Mouse (Mus musculus) retina, postnatal 1 day (tissue): ENCODE data around the gene Map4k4.
A peak's percentile ranks its signal among the peaks of the same experiment; 100 is the strongest.

ENCODE experiments used
- DNase-seq: peaks from one replicate; pipeline ENCODE4 v3.0.0-alpha.2; 2012

Map4k4 gene

DNA sequence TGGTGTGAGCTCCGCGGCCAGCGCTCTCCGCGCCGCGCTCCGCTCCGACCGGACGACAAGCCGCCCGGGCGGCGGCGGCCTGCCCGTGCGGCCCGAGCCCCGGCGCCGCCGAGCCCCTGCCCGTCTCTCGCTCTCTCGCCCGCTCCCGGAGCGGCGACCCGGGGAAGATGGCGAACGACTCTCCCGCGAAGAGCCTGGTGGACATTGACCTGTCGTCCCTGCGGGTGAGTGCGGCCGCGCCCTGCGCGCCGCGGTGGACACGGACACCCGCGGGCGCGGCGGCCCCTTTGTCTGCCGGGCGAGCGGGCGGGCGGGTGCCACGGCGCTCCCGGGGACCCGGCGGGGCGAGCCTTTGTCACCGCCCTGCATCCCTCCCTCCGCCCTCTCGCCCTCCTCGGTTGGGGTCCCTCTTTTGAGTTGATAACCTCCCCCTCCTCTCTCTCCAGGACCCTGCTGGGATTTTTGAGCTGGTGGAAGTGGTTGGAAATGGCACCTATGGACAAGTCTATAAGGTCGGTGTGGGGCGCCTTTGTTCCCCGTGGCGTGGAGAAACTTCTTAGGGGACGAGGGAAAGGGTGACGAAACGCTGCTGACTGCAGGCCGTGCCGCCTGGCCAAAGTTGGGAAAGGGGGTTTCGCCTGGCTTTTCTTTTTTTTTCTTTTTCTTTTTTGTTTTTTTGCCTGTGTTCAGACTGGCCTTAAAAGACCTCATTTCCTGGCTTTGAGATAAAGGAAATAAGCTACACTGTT is 524 bp downstream of the Map4k4 start:
- DNase-seq, result peak; percentile 75

DNA sequence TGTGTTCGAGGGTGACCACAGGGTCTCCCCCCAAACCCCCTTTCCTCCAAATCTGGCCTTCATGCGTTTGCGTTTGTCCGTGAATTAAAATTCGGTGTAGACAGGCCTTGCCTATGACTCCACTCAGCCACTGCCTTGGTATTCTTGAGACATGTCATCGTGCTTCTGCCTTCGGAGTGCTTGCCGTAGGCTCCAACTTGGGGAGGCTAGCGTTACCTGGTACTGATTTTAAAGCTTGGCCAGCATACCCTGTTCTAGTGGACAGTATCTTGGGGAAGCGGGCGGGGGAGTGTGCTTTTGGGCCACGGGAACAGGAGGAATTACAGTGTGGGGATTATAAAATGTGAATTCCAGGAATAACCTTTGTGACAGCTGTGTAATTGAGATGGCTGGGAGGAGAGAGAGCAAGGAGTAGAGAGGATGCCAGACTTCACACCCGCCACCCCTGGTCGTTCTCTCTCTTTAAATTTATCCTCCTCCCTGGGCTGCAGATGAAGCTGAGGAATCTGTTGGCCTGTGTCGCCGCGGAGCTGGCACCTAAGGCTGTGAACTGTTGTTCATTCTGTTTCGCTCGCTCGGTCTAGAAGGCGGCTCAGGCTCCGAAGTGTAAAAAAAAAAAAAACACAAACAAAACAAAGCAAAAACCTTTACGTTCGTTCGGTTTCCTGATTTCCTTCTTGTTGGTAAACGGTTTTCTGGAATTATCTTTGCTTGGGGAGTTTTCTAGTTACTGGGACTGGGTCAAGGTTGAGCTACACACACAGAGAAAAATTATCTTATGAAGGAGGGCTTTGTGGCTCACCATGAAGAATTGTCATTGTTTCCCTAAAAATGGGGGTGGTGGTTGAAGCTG is 1.4 kb downstream of the Map4k4 start:
- DNase-seq, result peak; percentile 53

DNA sequence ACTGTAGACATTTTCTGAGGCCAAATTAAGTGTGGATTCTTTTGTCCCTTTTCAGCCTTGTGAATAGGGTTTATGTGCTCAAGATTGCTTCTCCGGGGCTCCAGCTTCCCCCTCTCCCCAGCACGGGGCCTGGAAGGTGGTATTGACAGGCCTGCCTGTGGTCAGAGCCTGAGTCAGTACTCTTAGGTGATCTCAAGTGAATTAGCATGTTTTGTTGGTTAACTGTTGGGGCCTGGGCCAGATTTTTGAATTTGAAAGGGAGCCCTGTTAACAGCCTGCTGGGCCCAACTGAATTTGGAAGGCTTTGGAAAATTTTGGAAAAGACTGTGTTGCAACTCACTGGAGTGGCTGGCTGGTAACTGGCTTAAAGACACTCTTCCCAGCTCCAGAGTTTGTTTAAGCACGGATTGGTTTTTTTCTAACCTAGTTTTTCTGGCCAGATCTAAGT is 2.0 kb downstream of the Map4k4 start:
- peak; percentile 40 for DNase-seq

DNA sequence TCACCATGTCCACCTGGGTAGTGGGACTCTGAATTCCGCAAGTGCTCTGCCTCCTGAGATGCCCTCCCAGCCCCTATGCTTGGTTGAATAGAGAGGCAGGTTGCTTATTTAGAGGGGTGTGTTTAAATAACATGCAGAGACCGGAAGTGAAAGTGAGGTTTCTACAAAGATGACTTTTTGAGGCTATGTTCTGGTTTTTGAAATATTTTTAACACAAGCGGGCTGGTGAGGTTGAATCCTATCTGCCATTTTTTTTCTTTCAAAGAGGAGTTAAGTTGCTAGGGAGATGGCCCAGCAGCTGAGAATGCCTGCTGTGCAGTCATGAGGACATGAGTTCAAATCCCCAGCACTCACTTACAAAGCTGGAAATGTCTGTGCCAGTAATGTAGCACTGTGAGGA is 4.0 kb downstream of the Map4k4 start:
- DNase-seq, result no peak

DNA sequence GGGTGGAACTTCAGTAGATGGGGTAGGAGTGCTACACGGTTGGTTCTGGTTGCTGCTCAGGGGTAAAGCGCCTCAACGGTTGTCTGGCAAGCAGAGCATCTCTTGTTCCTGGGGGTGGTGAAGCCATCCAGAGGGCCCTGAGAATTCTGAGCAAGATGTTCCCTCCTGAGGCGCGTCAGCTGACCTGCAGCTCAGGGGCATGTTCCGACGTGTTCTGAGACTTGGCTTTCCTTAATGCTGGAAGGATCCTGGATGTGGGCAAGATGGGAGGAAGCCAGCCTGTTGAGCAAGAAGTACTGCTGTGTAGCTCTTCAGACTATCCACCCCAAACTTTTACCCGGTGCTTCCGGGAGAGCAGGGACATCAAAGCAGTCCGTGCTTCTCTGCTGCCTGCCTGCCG is 6.2 kb downstream of the Map4k4 start:
- DNase-seq, result no peak

DNA sequence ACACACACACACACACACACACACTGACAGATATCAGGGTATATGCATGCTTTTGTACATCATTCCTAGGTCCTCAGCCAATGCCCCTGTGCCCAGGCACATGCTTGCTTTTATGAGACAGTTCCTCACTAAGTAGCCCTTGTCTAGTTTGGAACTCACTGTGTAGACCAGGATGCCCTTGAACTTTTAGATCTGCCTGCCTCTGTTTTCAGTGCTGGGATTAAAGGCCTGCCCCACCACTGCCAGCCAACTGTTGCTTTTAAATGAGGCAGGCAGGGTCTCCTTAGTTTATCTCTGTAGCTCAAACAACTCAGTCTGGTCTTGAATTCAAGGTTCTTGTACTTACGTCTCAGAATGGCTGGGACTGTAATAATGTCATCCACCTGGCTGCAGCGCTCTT is 8.3 kb downstream of the Map4k4 start:
- no peak for DNase-seq

DNA sequence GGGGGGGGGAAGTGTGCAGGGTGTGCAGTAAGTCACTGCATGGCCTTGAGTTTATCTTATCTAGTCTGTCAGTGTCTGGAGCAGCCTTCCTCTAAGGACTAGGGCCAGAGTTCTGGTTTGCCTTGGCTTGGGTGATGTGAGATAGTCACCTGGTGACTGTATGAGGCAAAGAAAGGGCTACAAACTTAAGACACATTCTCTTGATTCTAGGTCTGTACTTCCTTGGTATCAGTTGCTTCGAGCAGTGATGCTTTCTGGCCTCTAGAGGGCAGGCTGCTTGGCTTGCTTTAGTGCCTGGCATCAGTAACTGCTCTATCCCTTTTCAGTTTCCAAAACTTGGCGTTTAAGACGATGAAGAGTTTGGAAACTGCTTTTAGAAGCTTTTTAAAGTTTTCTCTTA is 10.7 kb downstream of the Map4k4 start:
- DNase-seq, result peak; percentile 62

DNA sequence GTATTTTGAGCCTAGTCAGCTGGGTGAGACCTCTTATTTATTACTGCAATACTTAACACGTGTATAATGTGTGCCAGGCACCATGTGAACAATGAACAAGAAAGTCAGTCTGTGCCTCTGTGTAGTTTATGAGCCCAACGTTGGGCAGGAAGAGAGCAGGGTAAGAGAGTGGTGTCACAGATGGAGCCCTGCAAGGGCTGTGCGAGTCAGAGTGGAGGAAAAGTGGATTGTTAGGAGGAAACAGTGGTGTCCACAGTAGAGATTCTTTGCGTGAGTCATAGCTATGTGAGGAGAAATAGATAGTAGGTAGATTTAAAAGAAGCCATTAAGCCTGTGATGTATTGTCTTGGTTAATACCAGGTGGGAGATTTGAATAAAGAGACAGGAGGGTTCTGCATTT is 12.5 kb downstream of the Map4k4 start:
- DNase-seq, result no peak

DNA sequence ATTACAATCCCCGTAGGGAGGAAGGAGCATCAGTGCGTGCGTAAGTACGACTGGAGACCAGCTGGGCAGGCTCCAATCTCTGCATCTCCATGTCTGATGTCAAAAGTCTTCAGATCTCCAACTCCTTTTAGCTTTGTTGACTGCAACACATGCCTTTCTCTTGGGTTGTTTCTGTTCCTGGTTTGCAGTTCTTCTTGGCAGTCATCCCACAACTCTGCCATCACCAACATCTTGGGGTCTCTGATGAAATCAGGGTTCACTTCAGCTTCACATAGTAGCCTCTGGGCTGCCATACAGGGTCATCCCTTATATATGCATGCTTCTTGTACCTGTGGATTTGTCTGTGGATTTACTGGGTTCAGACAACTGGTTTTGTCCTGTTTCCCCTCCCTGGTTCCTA is 15.4 kb downstream of the Map4k4 start:
- no peak for DNase-seq

DNA sequence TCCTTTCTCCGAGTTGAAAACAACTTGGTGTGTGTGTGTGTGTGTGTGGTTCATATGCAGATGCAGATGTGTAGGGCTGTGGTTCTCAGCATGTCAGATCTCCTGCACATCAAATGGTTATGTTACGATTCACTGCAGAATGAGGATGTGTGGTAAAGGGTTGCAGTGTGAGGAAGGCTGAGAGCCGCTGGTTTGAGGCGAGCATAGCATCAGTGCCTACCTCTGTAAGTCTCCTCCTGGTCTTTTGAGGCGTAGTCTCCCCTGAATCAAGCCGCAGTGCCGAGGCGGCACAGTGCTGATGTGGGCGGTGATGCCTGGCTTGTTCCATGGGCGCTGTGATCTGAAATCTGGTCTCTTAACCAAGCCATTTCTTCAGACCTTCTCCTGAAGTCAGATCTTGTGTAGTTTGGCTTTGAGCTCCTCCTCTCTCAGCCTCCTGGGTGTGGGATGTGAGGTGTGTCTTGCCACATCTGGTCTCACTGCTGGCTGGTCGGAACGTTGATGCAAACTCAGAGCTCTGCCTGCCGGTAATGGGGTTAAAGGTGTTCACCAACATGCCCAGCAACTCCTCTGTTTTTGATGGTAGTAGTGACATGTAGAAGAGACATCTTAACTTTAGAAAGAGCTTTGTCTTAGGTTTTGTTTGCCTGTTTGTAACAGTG is 17.3 kb downstream of the Map4k4 start:
- no peak for DNase-seq

DNA sequence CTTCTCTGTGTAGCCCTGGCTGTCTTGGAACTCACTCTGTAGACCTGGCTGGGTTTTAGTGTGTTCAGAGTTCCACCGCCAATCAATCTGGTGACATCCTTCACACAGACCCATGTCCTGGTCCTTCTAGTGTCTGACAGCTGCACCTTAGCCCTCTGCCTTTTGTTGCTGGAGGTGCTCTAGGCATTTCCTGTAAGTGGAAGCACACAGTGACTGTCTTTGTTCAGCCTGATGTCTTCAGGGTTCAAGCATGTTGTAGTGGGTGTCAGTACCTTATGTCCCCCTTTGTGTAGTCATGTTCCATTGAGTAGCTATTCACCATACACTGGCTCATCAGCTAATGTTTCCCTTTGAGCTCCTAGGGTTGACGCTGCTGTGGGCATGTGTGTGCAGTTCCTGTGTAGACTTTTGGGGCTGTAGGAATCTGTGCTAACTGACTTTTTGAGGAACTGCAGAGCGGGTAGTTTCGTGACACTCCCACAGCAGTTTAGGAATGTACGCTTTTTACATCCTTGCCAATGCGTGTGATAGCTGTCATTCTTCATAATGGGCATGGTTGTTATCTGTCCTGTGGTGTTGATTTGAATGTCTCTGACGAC is 17.9 kb downstream of the Map4k4 start:
- no peak for DNase-seq

DNA sequence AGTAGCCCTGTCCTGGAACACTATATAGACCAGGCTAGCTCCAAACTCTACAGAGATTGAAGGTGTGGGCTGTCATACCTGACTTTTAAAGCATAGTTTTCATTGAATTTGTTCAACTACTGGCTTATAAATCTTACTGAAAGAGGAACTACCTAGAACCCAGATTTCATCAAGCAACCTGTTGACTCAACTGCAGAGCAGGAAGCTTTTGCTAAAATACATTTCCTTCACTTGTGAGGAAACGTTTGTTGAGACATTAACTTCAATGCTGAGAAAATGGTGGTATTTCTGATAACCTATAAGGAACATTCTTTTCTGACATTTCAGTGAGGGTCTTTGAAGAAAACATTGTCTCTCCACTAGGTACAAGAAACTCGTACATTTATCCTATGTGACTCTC is 19.9 kb downstream of the Map4k4 start:
- no peak for DNase-seq

DNA sequence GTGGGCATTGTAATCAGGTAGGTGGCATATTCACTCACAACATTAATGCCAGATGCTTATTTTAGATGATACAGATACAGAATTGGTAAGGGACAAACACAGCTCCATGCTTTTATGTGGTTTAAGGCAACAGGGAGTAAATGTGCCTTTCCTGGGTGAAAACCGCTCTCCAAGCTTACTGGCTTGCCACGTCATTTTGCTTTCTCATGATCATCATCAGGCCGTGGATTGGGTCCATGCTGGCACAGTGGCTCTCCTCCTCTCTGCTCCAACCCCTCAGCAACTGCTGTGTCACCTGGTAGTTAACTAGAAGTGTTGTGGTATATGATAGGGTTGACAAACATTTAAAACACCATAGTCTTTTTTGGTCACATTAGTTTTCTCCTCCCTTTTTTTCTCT is 21.3 kb downstream of the Map4k4 start:
- DNase-seq, result no peak

DNA sequence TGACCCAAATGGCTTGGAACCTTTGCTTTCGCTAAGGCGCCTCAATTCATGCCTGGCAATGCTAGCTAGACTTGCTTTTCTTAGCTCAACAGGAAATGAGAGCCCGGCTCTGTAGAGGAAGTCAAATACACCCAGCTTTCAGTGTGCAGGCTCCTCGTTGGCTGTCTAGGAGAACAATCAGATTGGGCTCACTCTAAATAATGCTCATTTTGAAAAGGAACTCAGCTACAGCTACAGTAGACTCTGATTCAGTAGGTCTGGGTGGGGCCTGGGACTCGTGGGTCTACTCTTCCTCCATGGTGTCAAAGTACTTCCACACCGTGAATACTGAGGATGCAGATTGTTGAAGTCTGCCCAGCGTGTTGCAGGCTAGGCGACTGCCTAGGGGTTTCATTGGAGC is 22.0 kb downstream of the Map4k4 start:
- no peak for DNase-seq

DNA sequence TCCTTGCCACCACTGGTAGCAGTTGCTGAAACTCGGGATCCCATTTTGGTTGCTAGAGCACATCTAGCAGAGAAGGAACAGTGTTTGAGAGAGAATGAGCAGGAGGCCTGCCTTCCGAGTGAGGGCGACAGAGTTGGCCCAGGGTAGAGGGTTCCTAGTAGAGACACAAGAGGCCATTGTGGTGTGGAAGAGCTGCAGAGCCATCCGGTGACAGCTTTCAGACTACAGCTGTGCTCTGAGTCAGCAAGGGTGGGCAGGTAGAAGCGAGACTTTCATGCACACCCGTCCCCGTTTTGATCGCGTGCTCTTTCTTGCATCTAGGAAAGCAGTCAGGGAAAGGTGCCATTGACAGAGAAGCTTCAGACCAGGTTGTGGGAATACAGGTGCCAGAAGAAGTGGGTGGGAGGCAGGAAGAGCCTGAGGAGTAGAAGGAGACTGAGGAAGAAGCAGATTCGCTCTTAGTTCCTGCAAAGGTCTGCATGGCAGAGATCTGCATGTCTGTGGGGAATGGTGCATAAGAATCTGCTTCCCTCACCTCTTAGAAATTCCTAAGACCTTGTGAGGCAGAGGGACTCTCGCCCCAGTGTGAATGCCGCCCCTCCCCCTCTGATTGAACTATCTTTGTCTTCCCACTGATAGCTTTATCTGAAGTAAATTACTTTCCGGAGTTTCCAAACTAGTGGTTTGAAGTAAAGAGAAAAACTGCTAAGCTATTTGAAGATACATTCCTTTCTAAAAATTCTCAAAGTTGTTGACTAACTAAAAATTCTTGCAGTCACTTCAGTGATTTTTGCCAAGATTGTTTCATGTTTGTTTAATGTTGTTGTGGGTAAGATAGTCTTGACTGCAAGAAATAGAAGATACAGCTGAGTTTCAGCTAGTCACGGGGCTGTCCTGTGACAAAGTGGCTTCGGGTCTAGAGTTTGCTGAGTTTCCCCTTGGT is 23.0 kb downstream of the Map4k4 start:
- no peak for DNase-seq

DNA sequence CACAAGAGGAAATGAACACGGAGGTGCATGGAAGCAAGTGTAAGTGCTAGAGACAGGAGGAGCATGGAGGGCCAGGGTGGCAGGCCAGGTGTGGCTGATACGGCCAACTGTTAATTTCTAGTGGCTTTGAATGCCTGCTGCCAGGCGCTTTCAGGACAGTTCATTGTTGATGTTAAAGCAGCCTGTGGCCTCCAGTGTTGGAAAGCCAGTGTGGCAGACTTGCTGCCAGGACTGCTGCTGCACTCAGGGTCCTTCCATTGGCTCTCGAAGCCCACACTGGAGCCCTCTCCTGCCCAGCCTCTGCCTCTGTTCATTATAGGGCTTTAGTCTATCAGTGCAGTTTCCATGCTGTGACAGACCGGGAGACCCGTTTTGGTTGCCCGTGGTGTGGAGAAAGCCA is 30.3 kb downstream of the Map4k4 start:
- DNase-seq, result no peak

DNA sequence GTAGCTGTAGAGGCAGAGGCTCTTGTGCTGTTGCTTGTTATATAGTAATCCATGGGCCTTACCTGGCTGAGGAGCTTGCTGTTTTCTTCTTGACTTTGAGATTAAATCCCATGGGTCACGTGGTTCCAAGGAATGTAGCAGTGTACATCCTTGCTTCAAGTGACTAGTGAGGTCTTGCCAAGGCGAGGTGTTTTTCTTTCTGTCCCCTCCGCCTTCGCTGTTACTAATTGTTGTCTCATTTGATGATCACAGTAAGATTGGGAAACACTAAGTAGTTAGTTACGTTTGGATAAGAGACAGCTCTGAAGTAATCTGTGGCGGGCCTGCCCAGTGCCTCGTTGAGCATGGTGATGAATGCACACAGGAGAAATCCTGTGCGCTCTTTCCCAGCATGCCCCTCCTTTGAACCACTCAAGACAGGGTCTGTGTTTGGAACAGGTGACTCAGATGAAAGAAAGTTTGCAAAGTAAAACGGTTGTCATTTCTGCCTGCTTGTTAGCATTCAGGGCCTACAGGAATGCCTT is 31.6 kb downstream of the Map4k4 start:
- no peak for DNase-seq

DNA sequence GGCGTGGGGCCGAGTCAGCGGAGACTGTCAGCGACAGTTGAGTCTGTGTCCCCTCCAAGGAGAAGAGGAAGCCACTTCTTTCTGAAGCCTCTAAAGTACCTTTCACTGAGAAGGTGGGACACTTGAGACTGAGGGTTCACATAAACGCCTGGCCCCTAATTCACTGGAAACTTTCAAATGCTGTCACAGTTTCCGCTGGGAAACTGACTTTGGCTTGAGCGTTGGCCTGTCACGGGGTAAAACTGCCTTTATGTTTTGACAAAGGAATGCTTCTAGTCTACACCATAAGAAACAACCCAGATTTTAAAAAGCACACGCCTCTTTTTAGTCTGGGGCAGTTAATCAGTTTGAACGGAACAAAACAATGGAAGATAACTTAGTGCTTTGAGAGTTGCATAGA is 32.2 kb downstream of the Map4k4 start:
- no peak for DNase-seq

DNA sequence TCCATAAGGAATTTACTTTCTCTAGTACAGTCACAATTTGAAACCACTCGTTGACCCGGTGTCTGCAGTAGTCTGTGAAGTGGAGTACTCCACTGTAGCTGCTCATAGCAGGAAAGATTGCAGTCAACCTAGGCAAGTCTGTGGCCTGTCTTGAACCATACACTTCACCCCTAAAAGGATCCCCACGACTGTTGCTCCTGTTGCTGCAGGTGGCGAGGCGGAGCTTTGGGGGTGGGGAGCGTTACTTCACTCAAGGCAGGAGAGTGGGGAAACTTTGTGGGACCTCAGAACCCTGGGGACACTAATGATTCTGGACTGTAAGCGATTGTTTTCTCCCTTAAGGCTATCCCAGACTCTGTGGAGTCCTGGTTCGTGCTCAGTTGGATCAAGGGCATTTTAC is 34.2 kb downstream of the Map4k4 start:
- no peak for DNase-seq

DNA sequence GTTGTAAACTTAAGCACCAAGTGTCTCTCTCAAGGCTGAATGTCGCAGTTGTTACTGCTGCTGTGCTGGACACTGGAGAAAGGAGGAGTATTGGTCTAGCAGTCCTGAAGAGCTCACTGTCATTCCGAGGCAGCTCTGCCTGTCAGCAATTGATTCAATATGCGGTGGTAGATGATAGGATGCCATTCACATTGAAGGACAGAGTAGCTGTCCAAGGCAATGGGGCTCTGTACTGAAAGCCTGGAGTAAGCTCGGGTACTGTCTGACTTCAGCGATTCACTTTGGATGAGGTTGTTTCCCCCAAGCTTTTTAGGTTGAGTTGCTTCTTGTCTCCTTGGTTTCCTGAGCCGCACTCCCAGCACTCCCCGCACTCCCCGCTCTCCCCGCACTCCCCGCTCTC is 34.9 kb downstream of the Map4k4 start:
- DNase-seq, result no peak

DNA sequence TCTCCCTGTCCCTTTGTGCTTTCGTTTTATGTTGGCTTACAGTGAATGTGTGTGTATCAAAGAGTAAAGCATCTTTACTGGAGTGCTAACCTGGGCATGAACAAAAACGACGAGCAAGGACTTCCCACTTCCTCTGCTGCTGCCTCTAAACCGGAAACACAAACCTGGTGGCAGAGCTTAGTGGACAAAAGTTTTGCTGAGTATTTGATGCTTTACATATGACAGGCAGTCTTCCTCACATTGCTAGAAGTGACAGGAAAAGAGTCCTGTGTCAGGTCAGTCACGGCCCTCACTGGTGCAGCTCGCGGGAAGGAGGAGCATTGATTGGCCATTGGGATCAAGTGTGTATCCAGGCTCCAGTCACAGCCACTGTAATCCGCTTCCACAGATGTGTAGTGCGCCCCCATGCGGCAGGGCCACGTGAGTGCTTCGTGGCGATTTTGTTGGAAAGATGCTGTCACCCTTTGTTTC is 35.7 kb downstream of the Map4k4 start:
- peak; percentile 92 for DNase-seq

DNA sequence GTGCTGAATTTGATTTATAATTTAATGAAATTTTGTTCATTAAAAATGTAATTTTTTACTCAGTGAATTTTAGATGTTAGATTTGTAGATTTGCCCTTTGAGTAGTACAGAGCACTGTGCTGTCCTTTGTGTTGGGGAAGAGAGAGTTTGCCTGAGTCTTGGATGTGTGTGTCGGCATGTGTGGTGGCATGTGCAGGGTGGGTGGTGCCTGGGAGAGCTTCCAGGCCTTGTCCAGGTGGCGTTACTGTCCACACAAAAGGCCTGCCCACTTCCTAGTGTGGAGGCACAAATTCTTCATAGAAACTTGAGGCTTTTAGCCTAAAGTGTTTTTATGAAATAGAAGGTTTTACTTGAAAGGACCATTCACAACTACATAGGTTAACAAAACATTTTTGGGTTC is 36.2 kb downstream of the Map4k4 start:
- no peak for DNase-seq
